Comparison of ENCODE assay signal across 8 mouse cellular contexts in genomic region chr19:28974862-28975611, GRCm38 (mm10). TPM values are rescaled to one million over a fixed set of nuclear protein-coding genes. Genes with fewer than 3 reads are reported as not detected.
DNase-seq lines count a peak whose midpoint lies in the region; ATAC-seq lines count a peak whose summit lies in the region.

No protein-coding gene starts in this region.

- peak overlapping the region; percentile 72 for H3K4me2 ChIP-seq in hindbrain, embryonic 15.5 days

- H3K9ac ChIP-seq in hindbrain, embryonic 15.5 days, result peak overlapping the region; percentile 42

- H3K36me3 ChIP-seq in hindbrain, embryonic 15.5 days, result no peaks in the 10 kb centered on the region

- 0 out of 2 replicates have a peak, but pooled peaks cover 2% of the 10 kb centered on the region for H3K27me3 ChIP-seq in hindbrain, embryonic 15.5 days

- peak overlapping the region; percentile 40 for H3K4me3 ChIP-seq in hindbrain, embryonic 15.5 days

- peak; percentile 84 for ATAC-seq in hindbrain, embryonic 15.5 days (ENCODE audit: low FRiP score, low read depth)

- 12% methylated on average over 35 of the region's 35 CpGs for WGBS in hindbrain, embryonic 15.5 days

- DNase-seq in R1 (ENCODE audit: low read depth, low spot score), result peak; percentile 89
- DNase-seq in cerebellum, postnatal 25 days, result peak; percentile 77 to 86
- peak; percentile 81 for DNase-seq in gastrocnemius, adult 18-20 months (ENCODE audit: low spot score)
- peak; percentile 72 to 80 for DNase-seq in layer of hippocampus, postnatal 36 days
- DNase-seq in lung, postnatal 25 days (ENCODE audit: low spot score), result peak; percentile 80
- peak; percentile 80 for DNase-seq in retina, postnatal 1 day
- DNase-seq in urinary bladder, adult 18-20 months (ENCODE audit: low spot score in 2 of 2), result peak; percentile 65 to 88

- H3K27ac ChIP-seq in hindbrain, embryonic 15.5 days (replicated peaks), result no peak overlapping the region

- no peaks in the 10 kb centered on the region for H3K9me3 ChIP-seq in hindbrain, embryonic 15.5 days

- peaks cover 8% of the 10 kb centered on the region; the same call in 1 of the 2 replicates for H3K4me1 ChIP-seq in hindbrain, embryonic 15.5 days (replicated peaks)

RNA-seq across cellular contexts. Expression of gene 4430402I18Rik, which starts 7.4 kb away (rescaled TPM):
- 1 to 10 TPM; 1.1 to 2.9 TPM for total RNA-seq in gastrocnemius, adult 18-20 months (2021)
- polyA plus RNA-seq in hindbrain, embryonic 15.5 days (2015; fragmentation: Nextera tagmentation; extraction: Ambion mirVana), result 0.72 and 1.7 TPM in 2 replicates
- total RNA-seq in layer of hippocampus, postnatal 36 days (2021), result 1 to 10 TPM; 4.7 to 8.4 TPM

RNA-seq across cellular contexts. Expression of gene Plpp6, which starts 11.3 kb away (rescaled TPM):
- total RNA-seq in gastrocnemius, adult 18-20 months (2021), result 1 to 10 TPM; 1.5 to 1.8 TPM
- polyA plus RNA-seq in hindbrain, embryonic 15.5 days (2015; fragmentation: Nextera tagmentation; extraction: Ambion mirVana), result 12.2 and 13.6 TPM in 2 replicates
- 10 to 100 TPM; 48.8 to 56.0 TPM for total RNA-seq in layer of hippocampus, postnatal 36 days (2021)

RNA-seq across cellular contexts. Expression of gene Cdc37l1, which starts 15.1 kb away (rescaled TPM):
- 10 to 100 TPM; 42.2 to 43.5 TPM for total RNA-seq in gastrocnemius, adult 18-20 months (2021)
- polyA plus RNA-seq in hindbrain, embryonic 15.5 days (2015; fragmentation: Nextera tagmentation; extraction: Ambion mirVana), result 42.1 and 47.1 TPM in 2 replicates
- total RNA-seq in layer of hippocampus, postnatal 36 days (2021), result 100 to 1,000 TPM; 102 to 122 TPM

Comparison
In these comparisons a context has a peak if more than half of its experiments do, and no peak if none do; other contexts are left out.
1. RNA of gene Plpp6, which starts 11.3 kb away (total RNA-seq): 48.8 to 56.0 TPM in layer of hippocampus, postnatal 36 days; 1.5 to 1.8 TPM in gastrocnemius, adult 18-20 months; every median in the first group is over 10 times any median in the second.
2. Peak in every context shown above with its lines, with median percentiles within 50 percentile points of each other: DNase-seq.